Mouse (Mus musculus): ENCODE measurements at regions not wholly inside any gene's neighbourhood (a gene's known extent, or its start where the extent isn't known, plus 50 kb on each side); places are given as distances from the start of the nearest gene placed in this dataset.

DNA sequence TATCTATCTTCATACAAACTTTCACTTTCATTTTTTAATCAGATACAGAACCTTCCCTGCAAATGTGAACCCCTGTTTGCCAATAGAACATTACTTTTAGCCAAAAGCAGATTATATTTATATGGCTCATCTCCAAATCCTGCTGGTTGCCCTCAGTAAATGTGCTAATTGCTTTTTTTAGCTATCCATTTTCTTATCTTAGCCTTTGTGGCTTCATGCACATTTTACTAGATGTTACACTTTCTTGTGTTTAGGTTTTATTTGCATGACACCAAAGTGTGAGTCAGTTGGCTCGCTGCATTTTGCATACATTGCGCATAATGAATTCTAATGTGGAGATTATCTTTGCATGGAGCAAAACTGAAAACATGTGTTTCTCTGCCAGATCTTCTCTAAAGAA lies 211.3 kb upstream of the Ube2e3 start:
- TF ChIP-seq CTCF (IDR thresholded peaks at IDR 0.05; ENCODE audit: extremely low read depth, insufficient read depth, insufficient read length, insufficient replicate concordance) (no peak), POLR2A (IDR thresholded peaks at IDR 0.05; ENCODE audit: low read depth, low read length) (no peak)

Data from spleen, adult 2 months (tissue).